In the genomic region with DNA sequence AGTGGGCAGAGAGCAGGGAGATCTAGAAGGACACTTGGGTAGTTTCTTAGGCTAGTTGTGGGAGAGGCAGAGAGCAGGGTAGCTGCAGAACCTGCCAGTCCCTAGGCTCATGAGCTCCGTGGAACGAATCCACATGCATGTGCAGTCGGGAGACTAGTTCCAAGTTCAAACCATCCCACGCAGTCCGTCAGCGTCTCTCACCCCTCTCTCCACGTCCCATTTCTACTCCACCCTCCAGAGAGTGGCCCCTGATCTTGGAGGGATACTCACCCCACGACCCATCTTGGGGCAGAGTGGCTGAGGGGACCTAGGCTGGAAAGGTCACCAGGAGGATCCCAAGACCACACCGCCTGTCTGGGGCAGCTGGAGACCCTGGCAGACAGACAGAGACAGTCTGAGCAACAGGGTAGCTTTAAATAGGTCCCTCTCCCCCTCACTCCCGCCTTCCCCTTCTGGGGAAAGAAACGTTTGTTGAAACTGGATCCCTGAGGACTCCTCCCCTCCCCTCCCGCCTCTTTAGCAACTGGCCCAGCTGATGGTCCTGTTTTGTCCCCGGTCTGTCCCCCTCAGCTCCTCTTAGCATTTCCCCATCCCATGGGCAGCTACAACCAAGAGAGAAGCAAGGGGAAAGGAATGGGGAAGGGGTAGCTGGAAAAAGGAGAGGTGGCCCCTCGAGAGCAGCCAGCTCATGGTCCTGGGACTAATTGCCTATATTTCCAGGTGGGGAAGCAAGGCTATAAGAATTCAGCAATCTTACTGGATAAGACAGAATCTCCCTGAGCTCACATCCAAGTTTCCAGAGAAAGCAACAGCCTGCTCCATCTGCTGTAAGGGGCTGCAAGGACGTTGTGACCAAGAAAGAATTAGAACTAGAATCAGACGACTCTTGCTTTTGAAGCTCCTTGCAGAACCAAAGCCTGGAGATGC, we compare ENCODE assay signal across 8 mouse cellular contexts. TPM values are rescaled to one million over a fixed set of nuclear protein-coding genes. Genes with fewer than 3 reads are reported as not detected.
DNase-seq lines count a peak whose midpoint lies in the region; ATAC-seq and TF ChIP-seq lines count a peak whose summit lies in the region.

Atp1a2 (minus strand) TSS at position 454 of the 927 bp plus-strand sequence.

- TF ChIP-seq CTCF in kidney, postnatal 0 days (IDR thresholded peaks at IDR 0.05; ENCODE audit: low read depth), result no peak
- TF ChIP-seq CTCF in lung, postnatal 0 days (IDR thresholded peaks at IDR 0.05), result no peak

- WGBS in kidney, postnatal 0 days, result 7% methylated on average over 16 of the region's 16 CpGs
- WGBS in embryonic facial prominence, embryonic 12.5 days, result 7% methylated on average over 16 of the region's 16 CpGs
- 9% methylated on average over 16 of the region's 16 CpGs for WGBS in lung, postnatal 0 days

- H3K9me3 ChIP-seq in kidney, postnatal 0 days (replicated peaks; ENCODE audit: low read length), result no peaks in the 10 kb centered on the region
- H3K9me3 ChIP-seq in embryonic facial prominence, embryonic 12.5 days, result no peaks in the 10 kb centered on the region
- no peaks in the 10 kb centered on the region for H3K9me3 ChIP-seq in lung, postnatal 0 days (ENCODE audit: low read length)

- DNase-seq in kidney, postnatal 0 days (ENCODE audit: low spot score), result peak; percentile 86
- no peak for DNase-seq in kidney, postnatal 25 days
- DNase-seq in heart, adult 8-10 months (ENCODE audit: low spot score), result peak; percentile 87
- DNase-seq in kidney, postnatal 14 days, result peak; percentile 31
- peak; percentile 89 for DNase-seq in lung, postnatal 0 days (ENCODE audit: low spot score)
- DNase-seq in right cerebral cortex, postnatal 10 days (ENCODE audit: low spot score in 2 of 2), result peak; percentile 81 to 87
- no peak for DNase-seq in thymus, postnatal 25 days

- peak within 1 kb of the TSS; percentile 54 for H3K27ac ChIP-seq in kidney, postnatal 0 days
- H3K27ac ChIP-seq in embryonic facial prominence, embryonic 12.5 days, result peak within 1 kb of the TSS; percentile 55
- H3K27ac ChIP-seq in lung, postnatal 0 days (ENCODE audit: low read length), result peak within 1 kb of the TSS; percentile 54

- no peaks in the 10 kb centered on the region for H3K36me3 ChIP-seq in kidney, postnatal 0 days (ENCODE audit: insufficient read depth, low read length)
- H3K36me3 ChIP-seq in embryonic facial prominence, embryonic 12.5 days, result no peaks in the 10 kb centered on the region
- no peaks in the 10 kb centered on the region for H3K36me3 ChIP-seq in lung, postnatal 0 days (ENCODE audit: insufficient read depth, low read length)

- H3K9ac ChIP-seq in kidney, postnatal 0 days (ENCODE audit: low read depth, low read length), result peak within 1 kb of the TSS; percentile 31; the same call in 1 of the 2 replicates
- 0 out of 2 replicates have a peak within 1 kb of the TSS, but pooled peaks have one; percentile 11 for H3K9ac ChIP-seq in embryonic facial prominence, embryonic 12.5 days
- H3K9ac ChIP-seq in lung, postnatal 0 days (replicated peaks; ENCODE audit: low read depth), result no peak within 1 kb of the TSS

- H3K4me2 ChIP-seq in kidney, postnatal 0 days (ENCODE audit: low read length), result peak within 1 kb of the TSS; percentile 52
- H3K4me2 ChIP-seq in embryonic facial prominence, embryonic 12.5 days (replicated peaks), result peak within 1 kb of the TSS; percentile 33
- H3K4me2 ChIP-seq in lung, postnatal 0 days (replicated peaks; ENCODE audit: low read depth, low read length), result peak within 1 kb of the TSS; percentile 43

- peak within 1 kb of the TSS; percentile 16 for H3K4me3 ChIP-seq in kidney, postnatal 0 days (replicated peaks; ENCODE audit: low read depth, low read length)
- peak within 1 kb of the TSS; percentile 9 for H3K4me3 ChIP-seq in embryonic facial prominence, embryonic 12.5 days
- H3K4me3 ChIP-seq in lung, postnatal 0 days (ENCODE audit: low read depth, low read length), result peak within 1 kb of the TSS; percentile 35

- no peaks in the 10 kb centered on the region for H3K27me3 ChIP-seq in kidney, postnatal 0 days (ENCODE audit: insufficient read depth, low read length)
- no peaks in the 10 kb centered on the region for H3K27me3 ChIP-seq in embryonic facial prominence, embryonic 12.5 days
- no peaks in the 10 kb centered on the region for H3K27me3 ChIP-seq in lung, postnatal 0 days (replicated peaks; ENCODE audit: insufficient read depth, low read length)

- peak; percentile 53; the same call in 1 of the 2 replicates for ATAC-seq in kidney, postnatal 0 days (replicated peaks; ENCODE audit: low FRiP score, low read depth)
- ATAC-seq in embryonic facial prominence, embryonic 12.5 days (ENCODE audit: insufficient number of reproducible peaks, insufficient read depth, low FRiP score, low TSS enrichment), result 0 out of 2 replicates have a peak, but pooled peaks have one; percentile 25
- ATAC-seq in lung, postnatal 0 days, result peak; percentile 71

- no peak for TF ChIP-seq EP300 in lung, postnatal 0 days (IDR thresholded peaks at IDR 0.05)

- H3K4me1 ChIP-seq in kidney, postnatal 0 days (replicated peaks; ENCODE audit: insufficient read depth, low read length), result 0 out of 2 replicates have a peak, but pooled peaks cover 5% of the 10 kb centered on the region
- peaks cover 53% of the 10 kb centered on the region for H3K4me1 ChIP-seq in embryonic facial prominence, embryonic 12.5 days
- peaks cover 4% of the 10 kb centered on the region; the same call in 1 of the 2 replicates for H3K4me1 ChIP-seq in lung, postnatal 0 days (ENCODE audit: insufficient read depth, low read depth, low read length)

RNA-seq across cellular contexts. Expression of gene Atp1a2, which starts in this region (rescaled TPM):
- polyA plus RNA-seq in kidney, postnatal 0 days (2015; fragmentation: Nextera tagmentation; extraction: Ambion mirVana), result 1.6 and 2.0 TPM in 2 replicates
- 4.5 and 4.7 TPM in 2 replicates for polyA plus RNA-seq in embryonic facial prominence, embryonic 12.5 days (2016; fragmentation: Nextera tagmentation; extraction: Ambion mirVana)
- 100 to 1,000 TPM; 457 to 541 (median 497) TPM for total RNA-seq in heart, adult 8-10 months (2022)
- polyA plus RNA-seq in lung, postnatal 0 days (2015; fragmentation: Nextera tagmentation; extraction: Ambion mirVana), result 15.3 and 17.0 TPM in 2 replicates

Comparison
In these comparisons a context has a peak if more than half of its experiments do, and no peak if none do; other contexts are left out.
1. DNase-seq: peak in kidney, postnatal 0 days (single experiment), heart, adult 8-10 months (single experiment), kidney, postnatal 14 days (single experiment), lung, postnatal 0 days (single experiment) and right cerebral cortex, postnatal 10 days (2 of 2); none in kidney, postnatal 25 days (0 of 2) and thymus, postnatal 25 days (single experiment).
2. Peak in every context shown above with its lines, with median percentiles within 50 percentile points of each other: ATAC-seq, H3K27ac ChIP-seq, H3K4me2 ChIP-seq and H3K4me3 ChIP-seq.